Mouse (Mus musculus) MEL (cell line): ENCODE data around the gene Iqschfp.

Source experiments
- BHLHE40 ChIP-seq: IDR thresholded peaks from 2 replicates; pipeline ENCODE4 v1.6.1; 2012; ENCODE audit warnings: low read depth, mild to moderate bottlenecking, inconsistent platforms, low read length, improper control_type of control experiment, borderline replicate concordance
- CTCF ChIP-seq, 3 experiments: IDR thresholded peaks in 2 of 3; conservative IDR thresholded peaks in 1 of 3; 2 replicates each; pipeline ENCODE4 v1.5.1; 2011 to 2012; ENCODE audit warnings: low read length in 3 of 3, low read depth in 2 of 3, mild to moderate bottlenecking in 2 of 3, improper control_type of control experiment in 1 of 3, inconsistent platforms in 1 of 3, mixed read lengths in 1 of 3, moderate library complexity in 1 of 3; ENCODE audit not compliant: control insufficient read depth in 1 of 3, insufficient read depth in 1 of 3, poor library complexity in 1 of 3, severe bottlenecking in 1 of 3
- EP300 ChIP-seq, 2 experiments: IDR thresholded peaks; 2 replicates each; pipeline ENCODE4 v1.6.1; 2011; ENCODE audit warnings: improper control_type of control experiment in 2 of 2, low read length in 2 of 2, low read depth in 1 of 2, mild to moderate bottlenecking in 1 of 2
- KAT2A ChIP-seq: conservative IDR thresholded peaks from 2 replicates; pipeline ENCODE4 v1.6.1; 2012; ENCODE audit warnings: low read depth, low read length, improper control_type of control experiment, inconsistent platforms
- MAFK ChIP-seq: IDR thresholded peaks from 2 replicates; pipeline ENCODE4 v1.6.1; 2011; ENCODE audit warnings: low read depth, mild to moderate bottlenecking, low read length, improper control_type of control experiment, borderline replicate concordance
- MAZ ChIP-seq: IDR thresholded peaks from 2 replicates; pipeline ENCODE4 v1.6.1; 2012; ENCODE audit warnings: low read depth, mild to moderate bottlenecking, inconsistent platforms, low read length, improper control_type of control experiment
- MYC ChIP-seq: IDR thresholded peaks from 2 replicates; pipeline ENCODE4 v1.6.1; 2011; ENCODE audit warnings: low read depth, mild to moderate bottlenecking, low read length, improper control_type of control experiment, moderate library complexity
- NELFE ChIP-seq: IDR thresholded peaks from 2 replicates; pipeline ENCODE4 v1.6.1; 2011; ENCODE audit warnings: low read depth, low read length, improper control_type of control experiment
- NRF1 ChIP-seq: IDR thresholded peaks from 2 replicates; pipeline ENCODE4 v1.6.1; 2014; ENCODE audit warnings: low read depth, mild to moderate bottlenecking, inconsistent platforms, low read length, improper control_type of control experiment, moderate library complexity; ENCODE audit not compliant: poor library complexity, insufficient read depth, severe bottlenecking
- POLR2A ChIP-seq, 2 experiments: IDR thresholded peaks; 2 replicates each; pipeline ENCODE4 v1.6.1; 2011 to 2012; ENCODE audit warnings: low read length in 2 of 2, mild to moderate bottlenecking in 2 of 2, control low read depth in 1 of 2, improper control_type of control experiment in 1 of 2, low read depth in 1 of 2, moderate library complexity in 1 of 2; ENCODE audit not compliant: control insufficient read depth in 1 of 2, insufficient read depth in 1 of 2, poor library complexity in 1 of 2
- POLR2AphosphoS2 ChIP-seq: IDR thresholded peaks from 2 replicates; pipeline ENCODE4 v1.6.1; 2011; ENCODE audit warnings: low read length, improper control_type of control experiment
- SIN3A ChIP-seq: IDR thresholded peaks from 2 replicates; pipeline ENCODE4 v1.6.1; 2012; ENCODE audit warnings: low read length, improper control_type of control experiment, inconsistent platforms
- TBP ChIP-seq: IDR thresholded peaks from 2 replicates; pipeline ENCODE4 v1.8.0; 2011; ENCODE audit warnings: low read depth, low read length, improper control_type of control experiment
- USF2 ChIP-seq, 2 experiments: IDR thresholded peaks; 2 replicates each; pipeline ENCODE4 v1.6.1; 2011 to 2012; ENCODE audit warnings: improper control_type of control experiment in 2 of 2, low read length in 2 of 2, borderline replicate concordance in 1 of 2, inconsistent platforms in 1 of 2, low read depth in 1 of 2, mild to moderate bottlenecking in 1 of 2; ENCODE audit not compliant: insufficient read depth in 1 of 2

DNA sequence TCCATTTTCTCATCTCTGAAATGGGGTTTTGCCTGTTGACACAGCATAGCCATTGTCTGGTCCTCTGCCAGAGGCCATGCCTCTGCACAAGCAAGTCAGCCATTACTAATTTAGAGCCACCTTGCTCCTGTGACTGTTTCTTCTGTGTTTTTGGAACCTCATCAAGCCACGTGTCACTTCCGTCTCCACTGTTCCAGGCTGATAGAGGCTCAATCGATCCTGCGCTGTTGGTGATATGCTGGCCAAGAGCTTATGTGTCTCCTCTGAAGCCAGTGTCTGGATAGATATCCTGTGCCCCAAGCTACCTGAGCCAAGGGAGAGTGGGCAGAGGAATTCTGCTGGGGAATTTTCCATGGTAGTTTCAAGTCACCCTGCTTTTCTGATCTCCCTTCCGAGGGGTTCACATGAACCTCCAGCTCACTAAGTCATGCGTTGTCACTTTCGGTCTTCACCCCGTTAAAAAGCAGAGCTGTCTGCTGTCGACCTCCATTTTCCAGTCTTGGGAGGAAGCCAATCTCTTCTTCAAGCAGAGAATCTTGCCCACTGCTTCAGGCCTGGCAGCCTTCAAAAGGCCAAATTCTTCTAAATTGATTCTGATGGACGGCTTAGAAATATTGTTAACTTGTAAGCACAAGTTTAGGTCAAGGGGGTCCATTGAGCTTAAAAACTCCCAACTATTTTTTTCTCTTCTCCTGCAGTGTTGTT, 683.8 kb downstream of the Iqschfp start:
- no peak for TF ChIP-seq CTCF (IDR thresholded peaks at IDR 0.05 in 2 of 3, conservative IDR thresholded peaks at IDR 0.05 in 1 of 3; ENCODE audit: control insufficient read depth in 1 of 3, insufficient read depth in 1 of 3, low read depth in 2 of 3, low read length in 3 of 3, poor library complexity in 1 of 3, severe bottlenecking in 1 of 3)
- no peak for TF ChIP-seq EP300 (IDR thresholded peaks at IDR 0.05; ENCODE audit: low read depth in 1 of 2, low read length in 2 of 2)
- no peak for TF ChIP-seq MAZ
- no peak for TF ChIP-seq KAT2A
- TF ChIP-seq POLR2A (IDR thresholded peaks at IDR 0.05; ENCODE audit: control insufficient read depth in 1 of 2, insufficient read depth in 1 of 2, low read depth in 1 of 2, low read length in 2 of 2, poor library complexity in 1 of 2) = no peak
- TF ChIP-seq SIN3A = no peak
- no peak for TF ChIP-seq NELFE
- no peak for TF ChIP-seq BHLHE40
- TF ChIP-seq NRF1 = no peak
- no peak for TF ChIP-seq MAFK
- no peak for TF ChIP-seq TBP
- no peak for TF ChIP-seq POLR2AphosphoS2
- no peak for TF ChIP-seq USF2 (IDR thresholded peaks at IDR 0.05; ENCODE audit: borderline replicate concordance in 1 of 2, insufficient read depth in 1 of 2, low read depth in 1 of 2, low read length in 2 of 2)
- no peak for TF ChIP-seq MYC
